Mouse (Mus musculus) right cerebral cortex, adult 18-20 months (tissue): ENCODE measurements around the gene Lrp5.

Source experiments
- DNase-seq: peaks from one replicate; pipeline ENCODE4 v3.0.0; 2022; ENCODE audit warnings: mixed read lengths

The Lrp5 gene

DNA sequence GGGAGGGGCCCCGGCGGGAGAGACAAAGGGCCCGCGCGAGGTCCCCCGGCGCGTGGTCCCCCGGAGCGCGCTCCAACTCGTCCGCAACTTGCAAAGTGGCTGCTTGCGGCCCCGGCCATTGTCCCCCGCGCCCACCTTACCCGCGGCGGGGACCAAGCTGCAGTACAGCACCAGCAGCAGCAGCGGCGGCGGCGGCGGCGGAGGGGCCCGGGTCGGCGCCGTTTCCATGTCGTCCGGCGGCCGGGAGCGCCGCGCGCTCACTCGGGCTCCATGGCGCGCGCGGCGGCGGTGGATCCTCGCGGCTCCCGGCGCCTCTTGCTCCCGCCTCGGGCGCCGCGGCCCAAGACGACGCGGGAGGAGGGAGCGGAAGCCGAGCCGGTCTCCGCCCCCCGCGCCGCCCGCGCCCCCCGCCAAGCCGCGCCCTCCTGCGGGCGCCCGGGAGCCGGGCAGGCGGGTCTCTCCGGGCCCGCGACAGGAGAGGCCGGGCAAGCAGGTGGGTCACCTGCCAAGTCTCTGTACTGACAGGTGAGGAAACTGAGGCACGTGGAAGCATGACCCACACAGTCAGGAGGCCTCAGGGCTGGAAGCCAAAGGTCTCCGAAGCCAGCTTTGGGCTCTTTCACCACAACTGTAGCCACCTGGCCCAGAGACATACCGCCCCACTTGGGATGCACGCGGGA lies at the start of gene Lrp5:
Gene Lrp5 (minus strand): TSS at position 350 of the 680 bp plus-strand sequence.
- peak; percentile 25 for DNase-seq

DNA sequence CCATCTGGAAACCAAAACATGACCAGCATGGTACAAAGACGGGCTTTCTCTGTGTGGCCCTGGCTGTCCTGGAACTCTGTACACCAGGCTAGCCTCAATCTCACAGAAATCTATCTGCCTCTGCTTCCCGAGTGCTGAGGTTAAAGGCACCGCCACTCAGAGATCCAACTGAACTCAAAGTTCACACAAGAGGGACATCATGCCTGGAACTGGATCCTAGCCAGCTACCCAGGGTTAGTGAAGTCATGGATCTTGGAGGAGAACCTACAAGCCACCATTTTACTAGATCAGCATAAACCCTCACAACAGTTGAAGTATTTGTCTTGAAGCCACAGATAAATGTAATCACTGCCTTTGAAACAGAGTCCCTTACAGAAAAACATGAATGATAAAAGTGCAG lies 49.6 kb upstream of the Lrp5 start:
- DNase-seq, result no peak

DNA sequence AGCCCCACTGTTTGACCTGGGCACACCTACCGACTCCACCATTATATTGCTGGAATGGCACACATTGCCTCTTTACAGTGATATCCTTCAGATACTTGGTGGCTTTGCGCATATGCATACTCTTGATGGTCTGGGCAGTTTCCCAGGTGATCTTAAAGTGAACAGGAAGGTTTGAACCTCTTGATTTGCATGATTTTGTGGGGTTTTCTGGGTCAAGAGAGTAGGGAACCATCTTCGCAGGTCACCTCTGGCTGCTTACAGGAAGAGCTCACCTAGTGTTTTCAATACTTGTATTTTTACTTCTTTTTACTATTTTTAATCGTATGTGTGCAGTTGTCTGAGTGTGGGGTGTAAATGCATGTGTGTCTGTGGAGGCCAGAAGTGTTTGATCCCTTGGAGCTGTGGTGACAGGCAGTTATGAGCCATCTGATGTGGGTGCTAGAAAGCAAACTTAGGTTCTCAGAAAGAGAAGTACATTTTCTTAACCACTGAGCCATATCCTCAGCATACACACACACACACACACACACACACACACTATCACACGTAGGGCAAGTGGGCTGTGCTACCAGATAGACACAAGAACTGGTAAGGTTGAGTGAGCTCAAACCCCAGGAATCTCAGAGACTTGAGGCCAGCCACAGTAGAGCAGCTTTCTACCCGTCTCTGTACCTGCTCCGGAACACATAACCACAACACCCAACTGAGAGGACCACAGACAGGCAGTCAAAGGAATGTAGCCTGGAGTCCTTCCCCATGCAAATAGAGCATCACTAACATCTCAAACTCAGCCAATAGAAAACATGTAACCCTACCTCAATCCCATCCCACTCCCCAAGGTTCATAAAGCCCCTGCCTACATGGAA lies 44.6 kb upstream of the Lrp5 start:
- DNase-seq, result no peak

- no peak for DNase-seq
Measured at GRCm38 (mm10) chr19:3728901-3729300, 42.5 kb upstream of the Lrp5 start.

- DNase-seq, result peak; percentile 41
Measured at GRCm38 (mm10) chr19:3724779-3725178, 38.4 kb upstream of the Lrp5 start.

- no peak for DNase-seq
Measured at GRCm38 (mm10) chr19:3723904-3724303, 37.5 kb upstream of the Lrp5 start.

DNA sequence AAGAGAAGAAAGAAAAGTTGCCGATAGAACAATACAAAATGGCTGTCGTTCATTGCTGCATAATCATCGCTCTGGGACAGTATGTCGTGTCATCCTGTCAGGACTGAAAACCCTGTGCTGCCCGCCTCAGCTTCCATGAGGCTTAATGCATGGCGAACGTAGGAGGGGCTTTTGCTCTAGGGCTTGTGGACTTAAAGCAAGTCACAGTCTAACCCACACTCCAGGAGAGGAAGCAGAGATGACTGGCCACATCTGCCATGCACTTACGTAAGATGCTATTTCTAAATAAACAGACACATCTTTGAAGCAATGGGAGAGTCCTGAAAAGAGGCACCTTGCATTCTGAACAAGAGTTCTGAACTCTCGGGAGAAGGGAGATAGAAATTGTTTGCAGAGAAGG lies 36.8 kb upstream of the Lrp5 start:
- DNase-seq, result no peak

DNA sequence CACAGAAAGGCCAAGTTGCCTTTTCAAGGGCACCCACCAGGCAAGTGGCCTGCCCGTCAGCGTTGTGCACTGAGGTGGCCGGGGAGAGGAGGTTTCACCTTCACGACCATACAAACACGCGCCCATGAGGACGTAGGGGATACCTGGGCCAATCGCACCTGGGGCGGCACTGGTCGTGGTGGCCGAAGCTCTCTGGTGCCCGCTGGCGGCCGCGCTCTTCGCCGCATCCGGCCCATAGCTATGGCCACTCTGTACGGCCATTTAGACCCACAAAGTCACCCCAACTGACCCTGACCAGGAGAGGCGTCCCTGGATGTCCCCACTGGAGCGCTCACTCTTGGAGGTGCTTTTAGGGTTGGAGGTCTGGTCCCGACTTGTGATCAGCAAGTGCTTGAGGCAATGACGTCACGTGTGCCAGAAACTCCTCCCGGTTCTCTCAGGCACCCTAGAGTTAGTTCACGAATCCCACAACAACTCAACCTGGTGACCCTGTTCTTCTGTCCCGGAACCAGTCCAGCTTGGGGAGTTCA lies 33.1 kb upstream of the Lrp5 start:
- DNase-seq, result peak; percentile 46

DNA sequence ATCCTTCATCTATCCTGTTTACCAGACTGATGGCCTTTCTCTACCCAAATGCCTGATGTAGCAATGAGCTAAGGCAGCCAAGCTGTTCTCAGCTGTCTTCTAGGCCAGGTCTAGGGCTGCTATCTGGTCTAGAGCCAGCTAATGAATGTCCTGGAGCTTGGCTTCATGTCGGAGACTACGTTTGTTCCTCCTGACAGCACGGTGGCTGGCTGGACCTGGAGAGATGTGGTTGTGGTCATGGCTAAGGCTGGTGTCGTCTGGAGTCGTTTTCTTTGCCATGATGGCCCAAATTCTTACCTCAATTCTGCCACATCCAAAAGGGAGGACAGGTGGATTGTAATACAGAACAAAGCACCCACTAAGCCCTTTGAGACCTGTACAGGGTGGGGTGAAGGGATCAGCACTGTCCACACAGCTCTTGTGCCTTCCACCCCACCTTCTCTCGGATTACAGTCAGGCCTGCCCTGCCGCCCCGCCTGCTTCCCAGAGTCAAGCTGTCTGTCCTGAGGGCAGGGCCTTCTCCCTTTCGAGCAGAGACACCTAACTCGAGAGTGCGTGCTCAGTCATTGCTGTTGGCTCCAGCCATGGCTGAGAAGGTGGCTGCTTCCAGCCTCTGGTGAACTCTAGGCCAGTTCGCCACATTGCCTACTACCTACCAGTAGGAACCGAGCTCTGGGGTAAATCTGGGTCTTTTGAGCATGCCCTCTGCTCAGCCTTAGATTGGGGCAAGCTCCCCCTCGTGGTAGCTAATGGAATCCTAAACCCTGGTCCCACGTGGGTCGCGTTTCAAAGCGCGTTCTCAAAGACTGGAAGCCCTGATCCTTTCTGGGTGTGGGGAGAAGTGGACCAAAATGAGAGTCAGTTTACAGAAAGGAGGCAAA lies 32.4 kb upstream of the Lrp5 start:
- DNase-seq, result peak; percentile 71

DNA sequence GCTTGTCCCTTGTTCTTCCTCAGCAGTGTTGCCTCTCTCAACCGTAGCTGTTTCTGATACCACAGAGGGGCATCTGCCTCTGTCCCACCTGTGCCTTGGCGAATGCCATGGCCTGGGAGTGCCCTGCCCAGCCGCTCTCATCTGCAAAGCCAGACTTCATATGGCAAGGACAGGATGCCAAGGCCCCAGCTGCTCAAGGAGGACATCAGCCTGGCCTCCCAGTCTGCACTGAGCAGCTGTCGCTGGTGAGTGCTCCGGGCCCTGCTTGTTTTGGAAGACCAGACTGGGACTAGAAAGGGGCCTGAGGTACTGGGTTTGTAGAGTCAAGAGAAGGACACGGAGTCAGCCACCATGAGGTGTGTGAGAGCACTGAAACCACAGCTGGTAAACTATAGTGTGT lies 28.0 kb upstream of the Lrp5 start:
- DNase-seq, result no peak

DNA sequence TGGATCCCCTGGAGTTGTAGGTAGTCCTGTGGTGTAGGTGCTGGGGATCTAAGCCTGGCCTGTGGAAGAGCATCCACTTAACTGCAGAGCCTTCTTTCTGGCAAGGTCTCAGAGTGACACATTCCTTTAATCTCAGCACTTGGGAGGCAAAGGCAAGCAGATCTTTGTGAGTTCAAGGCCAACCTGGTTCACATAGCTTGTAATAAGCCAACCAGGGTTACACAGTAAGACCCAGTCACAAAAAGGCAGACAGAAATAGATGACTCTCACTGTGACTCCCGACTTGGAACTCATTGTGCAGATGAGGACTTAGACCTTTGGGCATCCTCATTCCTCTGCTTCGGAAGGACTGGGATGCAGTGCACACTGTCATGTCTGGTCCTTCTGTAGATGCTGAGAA lies 24.1 kb upstream of the Lrp5 start:
- DNase-seq, result no peak

DNA sequence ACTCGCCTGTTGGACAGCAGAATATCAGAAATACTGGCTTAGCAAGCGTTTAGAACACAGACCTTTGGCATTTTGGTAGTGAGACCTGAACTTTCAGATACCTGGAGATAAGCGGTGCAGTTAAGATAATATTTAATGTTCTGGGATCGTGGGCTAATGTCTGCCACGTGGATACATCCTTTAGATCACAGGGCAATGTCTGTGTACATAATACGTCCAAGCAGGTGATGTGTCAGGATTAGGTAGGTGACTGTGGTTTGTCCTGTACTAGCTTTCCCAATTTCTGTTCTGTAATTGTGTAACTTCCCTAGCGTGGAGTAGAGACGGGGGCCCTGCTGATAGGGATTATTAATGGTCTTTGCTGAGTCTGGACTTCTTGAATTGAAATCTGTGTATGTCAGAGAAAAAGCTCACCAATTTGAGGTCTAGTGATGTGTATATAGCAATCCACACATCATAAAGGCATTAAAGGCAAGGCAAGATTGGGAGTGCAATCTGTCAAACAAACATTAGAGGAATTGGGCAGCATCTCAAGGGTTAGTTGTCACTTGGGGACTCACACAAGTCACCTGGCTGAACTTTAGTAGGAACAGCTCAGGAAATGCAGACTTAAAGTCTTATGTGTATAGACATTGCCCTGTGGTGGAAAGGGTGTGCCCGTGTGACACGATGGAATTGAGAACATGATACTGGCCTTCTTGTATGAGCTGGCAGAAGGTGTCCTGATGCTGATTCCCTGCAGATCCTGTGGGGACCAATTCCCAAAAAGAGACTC lies 22.8 kb upstream of the Lrp5 start:
- DNase-seq, result no peak

- peak; percentile 99 for DNase-seq
Measured at GRCm38 (mm10) chr19:3708078-3709012, 22.0 kb upstream of the Lrp5 start, which contains the start of gene 1810055G02Rik. 1810055G02Rik (plus strand) TSS chr19:3708293.

GRCm38 (mm10) chr19:3707553-3707952 lies 21.2 kb upstream of the Lrp5 start:
- no peak for DNase-seq

GRCm38 (mm10) chr19:3706258-3706657 lies 19.9 kb upstream of the Lrp5 start:
- no peak for DNase-seq

DNA sequence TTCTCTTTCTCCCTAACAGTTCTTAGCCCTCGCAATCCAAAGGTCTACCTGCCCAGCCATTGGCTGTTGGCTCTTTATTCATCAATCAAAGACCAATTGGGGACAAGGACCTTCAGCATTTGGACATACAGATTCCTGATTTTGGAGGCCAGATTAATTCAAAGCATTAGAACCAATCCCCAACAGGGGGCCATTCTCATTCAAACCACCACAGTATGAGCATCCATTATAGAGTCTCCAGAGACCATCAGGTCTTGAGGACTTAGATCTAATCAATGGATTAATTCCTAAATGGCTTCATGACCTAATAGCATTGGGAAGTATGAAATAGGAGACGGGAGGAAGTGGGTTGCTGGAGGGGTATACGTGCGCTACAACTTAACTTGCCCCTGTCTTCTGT lies 16.1 kb upstream of the Lrp5 start:
- no peak for DNase-seq

DNA sequence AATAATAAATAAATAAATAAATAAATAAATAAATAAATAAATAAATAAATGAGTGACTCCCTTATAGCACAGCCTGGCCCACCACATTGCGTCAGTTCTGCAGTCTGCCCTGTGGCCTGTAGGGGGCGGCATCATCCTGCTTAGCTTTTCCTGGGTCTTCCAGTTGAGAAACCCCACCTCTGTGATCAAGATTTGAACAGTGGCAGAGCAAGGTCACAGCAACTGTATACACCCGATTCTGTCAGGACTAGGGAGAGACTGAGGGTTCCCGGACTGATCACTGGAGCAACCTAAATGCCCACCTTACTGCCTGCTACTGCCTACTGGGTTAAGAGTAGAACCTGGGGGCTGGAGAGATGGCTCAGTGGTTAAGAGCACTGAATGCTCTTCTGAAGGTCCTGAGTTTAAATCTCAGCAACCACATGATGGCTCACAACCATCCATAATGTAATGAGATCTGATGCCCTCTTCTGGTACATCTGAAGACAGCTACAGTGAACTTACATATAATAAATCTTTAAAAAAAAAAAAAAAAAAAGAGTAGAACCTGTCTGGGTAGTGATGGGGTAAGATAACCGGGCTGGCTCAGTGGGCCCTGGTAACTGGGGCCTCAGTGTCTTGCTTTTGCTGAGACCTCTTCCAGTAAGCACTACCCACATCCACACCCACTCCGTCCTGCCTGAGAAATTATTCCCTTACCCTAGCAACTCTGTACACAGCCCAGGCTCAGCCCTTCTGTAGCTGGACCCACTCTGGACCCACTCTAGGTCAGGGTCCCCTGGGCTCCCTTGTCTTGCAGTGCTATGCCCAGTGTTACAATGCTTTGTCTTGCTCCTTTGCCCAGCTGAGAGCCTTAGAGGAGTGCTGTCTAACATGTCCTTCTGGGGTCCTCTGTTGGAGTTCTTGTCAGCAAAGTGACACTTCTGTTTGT lies 13.4 kb upstream of the Lrp5 start:
- DNase-seq, result peak; percentile 70

DNA sequence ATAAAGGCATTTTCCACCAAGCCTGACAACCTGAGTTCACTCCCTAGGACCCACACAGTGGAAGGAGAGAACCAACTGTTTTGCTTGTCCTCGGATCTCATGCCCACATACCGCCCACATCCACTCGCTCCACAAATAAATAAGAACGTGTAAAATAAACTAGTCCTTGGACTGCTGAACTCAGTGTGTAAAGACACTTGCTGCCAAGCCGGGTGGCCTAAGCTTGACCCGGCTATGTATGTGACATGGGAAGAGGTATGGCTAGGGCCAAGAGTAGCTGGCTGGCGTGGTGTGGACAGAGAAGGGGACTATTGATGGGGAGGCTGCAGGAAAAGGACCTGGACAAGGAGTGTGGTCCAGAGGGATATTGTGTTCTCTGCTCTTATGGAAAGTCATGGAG lies 11.7 kb upstream of the Lrp5 start:
- DNase-seq, result no peak

GRCm38 (mm10) chr19:3695976-3696375 lies 9.6 kb upstream of the Lrp5 start:
- no peak for DNase-seq

- no peak for DNase-seq
Measured at GRCm38 (mm10) chr19:3695471-3695870, 9.1 kb upstream of the Lrp5 start.
